Mouse (Mus musculus): ENCODE measurements around the gene Ascl5.

Ascl5 gene

DNA sequence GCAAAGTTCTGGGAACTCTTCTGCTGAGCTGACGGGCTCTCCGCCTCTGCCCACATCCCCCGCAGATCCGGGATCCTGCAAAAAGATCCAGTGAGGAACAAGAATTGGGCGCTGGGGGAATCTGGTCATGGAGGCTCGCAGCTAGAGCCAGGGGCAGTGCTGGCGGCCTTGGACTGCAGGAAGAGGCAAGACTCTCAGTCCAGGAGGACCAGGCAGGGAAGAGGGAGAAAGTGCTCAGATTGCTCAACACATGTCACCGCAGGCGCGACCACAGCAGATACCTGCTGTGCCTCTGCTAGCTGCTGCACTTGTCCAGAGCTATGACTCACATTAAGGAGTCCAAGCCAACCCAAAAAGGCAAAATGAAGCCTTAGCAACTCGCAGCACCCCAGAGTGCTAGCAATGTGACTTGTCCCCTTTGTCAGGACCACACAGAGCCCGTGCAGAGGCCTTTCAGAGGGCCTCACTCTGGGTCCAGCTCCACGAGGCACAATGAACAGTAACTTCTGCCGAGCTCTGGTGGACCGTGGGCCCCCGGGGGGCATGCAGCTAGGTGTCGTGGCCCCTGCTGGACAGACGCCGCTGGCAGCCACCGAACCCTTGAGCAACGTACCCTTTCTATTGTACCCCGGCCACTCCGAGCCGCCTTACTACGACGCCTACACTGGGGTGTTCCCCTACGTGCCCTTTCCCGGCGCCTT lies at the start of gene Ascl5:
Gene Ascl5 (plus strand): TSS at position 493 of the 701 bp plus-strand sequence.
- no peak for DNase-seq (ENCODE audit: low read depth, low spot score)

DNA sequence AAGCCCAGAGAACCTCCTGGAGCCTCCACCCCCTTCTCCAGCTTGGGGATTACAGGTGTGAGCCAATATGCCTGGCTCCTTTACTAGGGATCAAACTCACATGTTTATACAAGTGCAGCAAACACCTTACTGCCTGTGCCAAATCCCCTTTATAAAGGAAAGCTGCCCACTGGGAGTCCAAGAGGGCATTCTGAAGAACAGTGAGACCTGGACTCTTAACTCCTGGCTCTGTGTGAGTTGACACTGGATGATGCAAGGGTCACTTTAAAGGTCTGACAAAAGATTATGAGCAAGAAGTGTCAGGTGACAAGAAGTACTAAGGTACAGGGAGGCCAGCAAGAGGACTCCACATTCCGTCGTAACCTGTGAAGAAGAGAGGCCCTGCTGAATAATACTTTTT lies 49.2 kb upstream of the Ascl5 start:
- no peak for DNase-seq (ENCODE audit: low read depth, low spot score)

DNA sequence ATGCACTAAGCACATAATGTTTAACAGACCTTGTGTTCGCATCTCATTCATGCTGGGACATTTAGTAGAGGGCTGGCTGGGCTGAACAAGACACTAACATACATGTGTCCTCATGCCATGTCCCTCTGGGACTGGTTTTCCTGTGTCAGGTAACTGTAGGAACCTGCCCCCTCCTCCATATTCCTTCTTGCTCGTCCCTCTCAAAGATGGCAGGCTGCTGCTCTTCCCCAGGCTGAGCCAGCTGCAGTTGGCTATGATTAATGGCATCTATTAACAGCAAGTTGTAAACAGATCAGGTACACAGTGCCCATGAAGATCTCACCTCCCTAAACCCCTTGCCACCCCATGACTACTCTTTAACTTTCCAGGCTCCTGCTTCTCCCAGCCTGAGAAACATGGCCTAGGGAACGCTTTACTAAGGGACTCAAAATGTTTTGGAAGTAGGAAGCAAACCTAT lies 44.3 kb upstream of the Ascl5 start, which contains the start of gene Igfn1:
Gene Igfn1 (minus strand): TSS at position 51 of the 457 bp plus-strand sequence.
- peak; percentile 74 for DNase-seq (ENCODE audit: low read depth, low spot score)

DNA sequence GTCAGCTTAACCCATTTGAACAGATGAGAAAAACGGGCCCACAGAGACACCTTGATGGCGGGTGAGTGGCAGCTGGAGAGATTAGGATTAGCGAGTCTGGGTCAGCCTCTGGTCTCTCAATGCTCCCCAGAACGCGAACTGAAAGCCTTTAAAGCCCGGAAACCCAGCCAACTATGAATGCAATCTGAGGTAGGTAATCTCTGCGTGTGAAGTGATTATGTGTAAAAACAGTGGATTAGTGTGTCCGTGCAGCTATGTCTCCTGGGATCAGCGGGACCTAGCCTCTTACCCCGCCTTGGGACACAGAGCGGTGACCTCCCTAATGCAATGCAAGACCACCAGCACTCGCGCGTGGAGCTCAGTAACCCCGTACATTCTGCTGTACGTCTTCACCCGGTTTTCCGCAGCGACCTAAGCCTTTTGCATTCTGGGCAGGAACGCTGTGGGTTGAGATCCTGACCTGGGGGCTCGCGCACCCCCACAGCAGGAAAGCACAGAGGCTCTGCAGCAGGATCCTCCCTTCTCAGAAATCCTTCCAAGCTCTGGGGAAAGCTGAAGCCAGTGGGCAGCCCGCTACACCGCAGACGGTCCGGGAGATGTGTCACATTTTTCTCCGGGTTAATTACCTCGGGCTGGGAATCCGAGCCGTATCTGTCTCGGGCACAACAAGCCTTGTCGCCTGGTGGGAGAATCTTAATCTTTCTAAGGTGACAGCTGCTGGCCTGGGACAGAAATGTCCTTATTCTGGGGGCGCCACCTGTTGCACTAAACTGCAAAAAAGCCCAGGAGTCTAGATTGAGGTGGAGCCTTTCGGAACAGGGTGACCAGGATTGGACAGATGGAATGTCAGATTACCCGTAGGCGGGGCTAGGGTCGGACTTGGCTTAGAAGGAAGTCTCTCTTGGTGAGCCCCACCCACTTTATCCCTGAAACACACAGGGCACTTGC lies 43.1 kb upstream of the Ascl5 start, which contains the start of gene Tmem9:
Gene Tmem9 (plus strand): TSS at position 940 of the 948 bp plus-strand sequence.
- DNase-seq (ENCODE audit: low read depth, low spot score) = peak; percentile 89

DNA sequence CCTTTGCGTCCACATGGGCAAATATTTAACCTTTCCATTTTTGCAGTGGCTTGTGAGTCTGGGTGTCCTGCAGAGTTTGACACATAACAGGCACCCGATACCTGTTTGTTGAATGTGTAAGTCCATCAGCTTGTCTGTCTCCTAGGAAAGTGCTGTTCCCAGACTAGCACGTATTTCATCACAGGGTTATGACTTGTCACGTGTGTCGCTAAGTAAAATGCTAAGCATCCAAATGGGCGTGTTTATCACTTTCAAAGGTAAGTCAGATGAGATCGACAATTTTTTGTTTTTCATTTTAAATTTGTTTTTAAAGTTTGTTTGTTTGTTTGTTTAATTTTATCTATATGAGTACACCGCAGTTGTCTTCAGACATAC lies 42.5 kb upstream of the Ascl5 start:
- no peak for DNase-seq (ENCODE audit: low read depth, low spot score)

DNA sequence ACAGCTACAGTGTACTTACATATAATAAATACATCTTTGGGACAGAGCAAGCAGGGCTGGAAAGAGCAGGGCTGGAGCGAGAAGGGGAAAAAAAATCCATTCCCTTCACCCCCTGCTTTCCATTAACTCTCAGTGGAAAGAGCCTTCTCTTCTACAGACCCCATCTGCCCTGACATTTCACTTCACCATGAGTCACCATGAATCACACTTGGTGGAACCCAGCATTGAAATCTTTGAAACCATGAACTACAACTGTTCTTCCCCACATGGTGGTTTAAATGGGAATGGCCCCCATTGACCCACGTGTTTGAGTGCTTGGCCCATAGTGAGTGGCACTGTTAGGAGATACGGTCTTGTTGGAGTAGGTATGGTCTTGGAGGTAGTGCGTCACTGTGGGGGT lies 40.4 kb upstream of the Ascl5 start:
- DNase-seq (ENCODE audit: low read depth, low spot score) = no peak

DNA sequence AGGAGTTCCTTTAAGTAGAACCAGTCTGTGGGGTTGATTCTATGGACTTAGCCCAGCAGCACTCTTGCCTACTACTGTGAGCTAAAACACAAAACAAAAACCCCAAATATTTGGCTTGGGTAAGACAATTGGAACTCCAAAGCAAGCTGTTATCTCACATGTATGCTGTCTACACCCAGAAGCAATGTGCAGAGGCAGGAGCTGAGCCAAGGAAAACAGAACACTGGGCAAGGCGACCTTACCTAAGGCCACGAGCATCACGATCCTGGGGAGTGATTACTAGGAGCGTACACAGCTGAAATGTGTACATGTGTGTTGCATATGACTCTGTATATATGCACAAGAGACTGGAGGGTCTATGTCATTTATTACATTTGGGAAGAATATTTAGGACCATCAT lies 37.1 kb upstream of the Ascl5 start:
- no peak for DNase-seq (ENCODE audit: low read depth, low spot score)

DNA sequence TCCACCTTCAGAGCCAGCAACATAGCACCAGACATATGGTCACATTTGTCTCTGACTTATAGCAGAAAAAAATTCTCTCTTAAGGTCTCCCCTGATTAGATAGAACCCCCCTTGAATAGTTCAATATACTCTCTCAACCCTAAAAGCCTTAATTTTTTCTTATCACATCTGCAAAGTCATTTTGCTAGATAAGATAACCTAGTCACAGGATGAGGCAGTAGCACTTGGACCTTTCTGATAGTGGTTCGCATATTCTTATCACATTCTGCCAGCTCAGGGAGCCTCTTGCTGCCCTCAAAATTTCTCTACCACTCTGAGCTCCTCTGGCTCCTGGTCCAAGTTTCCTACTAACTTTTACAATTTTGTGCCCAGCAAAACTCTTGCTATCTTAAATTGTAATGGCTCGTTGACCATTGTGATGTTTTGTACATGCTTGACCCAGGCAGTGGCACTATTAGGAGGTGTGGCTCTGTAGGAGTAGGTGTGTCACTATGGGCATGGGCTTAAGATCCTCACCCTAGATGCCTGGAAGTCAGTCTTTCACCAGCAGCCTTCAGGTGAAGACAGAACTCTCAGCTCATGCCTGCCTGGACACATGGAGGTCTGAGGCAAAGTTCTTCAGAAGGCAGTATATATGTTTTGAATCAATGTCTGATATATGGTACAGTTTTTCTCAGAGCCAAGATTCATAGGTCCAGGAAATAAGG lies 35.7 kb upstream of the Ascl5 start:
- no peak for DNase-seq (ENCODE audit: low read depth, low spot score)

DNA sequence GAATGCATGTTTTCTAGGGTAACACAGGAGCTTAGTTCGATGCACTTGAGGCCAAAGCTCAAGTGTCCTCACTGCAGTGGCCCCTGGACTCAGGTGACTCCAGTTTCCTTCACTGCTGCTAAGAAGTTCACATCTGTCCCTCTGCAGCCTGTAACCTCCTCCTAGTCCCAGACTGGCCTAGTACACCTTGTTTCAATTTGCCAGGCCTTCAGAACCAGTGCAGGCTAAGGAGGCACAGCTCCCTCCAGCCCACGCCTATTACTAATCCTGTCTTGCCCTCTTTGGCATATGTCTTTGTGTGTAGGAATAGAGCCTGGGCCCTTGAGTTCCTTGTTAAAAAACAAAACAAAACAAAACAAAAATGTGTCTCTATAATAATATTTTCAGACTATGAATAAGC lies 33.3 kb upstream of the Ascl5 start:
- DNase-seq (ENCODE audit: low read depth, low spot score) = no peak

DNA sequence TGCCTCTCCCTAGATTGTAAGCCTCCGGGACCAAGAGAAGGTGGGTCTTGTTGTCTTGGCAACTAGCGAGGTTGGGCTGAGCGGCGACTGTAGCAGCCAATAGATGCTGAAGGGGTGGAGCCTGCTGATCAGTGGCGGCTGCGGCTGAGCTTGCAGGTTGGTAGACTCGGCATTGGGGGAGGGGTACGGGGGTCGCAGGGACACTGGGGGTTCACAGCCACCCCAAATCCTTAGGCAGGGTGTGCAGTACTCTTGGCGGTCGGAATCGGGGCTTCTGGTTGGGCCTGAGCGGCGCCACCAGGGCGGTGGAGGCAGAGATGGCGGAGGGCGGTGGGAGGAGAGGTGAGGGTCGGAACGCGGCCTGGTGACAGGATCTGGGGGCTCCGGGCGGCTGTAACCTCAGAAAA lies 32.7 kb upstream of the Ascl5 start:
- DNase-seq (ENCODE audit: low read depth, low spot score) = peak; percentile 91

DNA sequence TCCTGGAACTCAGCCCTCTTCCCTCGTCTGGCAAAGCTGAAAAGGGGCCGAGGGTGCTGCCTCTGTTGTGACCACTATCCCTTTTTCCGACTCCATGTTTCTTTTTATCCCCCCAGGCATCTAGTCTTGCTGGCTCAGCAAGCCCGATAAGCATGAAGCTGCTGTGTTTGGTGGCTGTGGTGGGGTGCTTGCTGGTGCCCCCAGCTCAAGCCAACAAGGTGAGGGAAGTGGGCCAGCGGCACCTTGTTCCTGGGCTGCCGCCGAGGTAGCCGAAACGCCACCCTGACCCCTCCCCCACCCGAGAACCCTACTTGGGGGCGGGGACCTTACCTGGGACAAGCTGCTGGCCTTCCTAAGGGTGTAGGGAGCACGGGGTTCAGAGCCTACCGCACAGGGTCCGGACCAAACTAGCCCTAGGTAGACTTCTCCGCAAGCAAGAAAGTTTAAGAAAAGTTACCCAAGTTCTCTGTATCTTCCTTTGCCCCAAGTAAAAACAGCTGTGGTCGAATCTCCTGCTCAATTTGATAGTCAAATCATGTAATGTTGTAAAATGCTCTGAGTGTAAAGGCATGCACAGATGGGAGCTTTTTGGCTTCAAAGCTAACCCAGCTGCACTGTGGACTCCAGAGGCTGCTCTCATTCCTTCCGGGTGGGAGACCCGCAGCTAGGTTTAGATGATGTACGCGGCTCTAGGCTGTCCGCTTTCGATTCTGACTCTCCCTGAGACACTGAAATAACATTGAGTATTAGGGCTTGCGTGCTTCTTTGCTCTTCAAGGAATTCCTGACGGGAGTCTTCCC lies 32.0 kb upstream of the Ascl5 start:
- DNase-seq (ENCODE audit: low read depth, low spot score) = peak; percentile 8

DNA sequence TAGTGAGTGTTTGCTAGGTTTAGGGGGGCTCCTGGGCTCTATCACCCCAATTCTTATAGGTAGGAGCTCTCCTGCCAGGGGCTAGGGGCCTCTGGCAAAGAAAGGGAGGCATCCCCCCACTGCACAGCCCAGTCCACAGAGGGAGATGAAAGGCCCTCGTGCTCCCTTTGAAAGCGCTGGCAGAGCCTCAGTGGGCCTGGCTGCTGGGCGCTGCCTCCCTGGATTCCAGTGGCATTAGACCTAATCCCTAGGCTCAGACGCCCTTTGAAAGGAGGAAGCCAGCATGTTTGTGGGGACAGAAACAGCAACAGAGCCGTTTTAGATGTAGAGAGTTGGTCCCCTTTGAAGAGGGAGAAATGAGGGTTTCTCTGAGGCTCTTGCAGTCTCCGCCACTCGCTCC lies 20.4 kb upstream of the Ascl5 start:
- no peak for DNase-seq (ENCODE audit: low read depth, low spot score)

DNA sequence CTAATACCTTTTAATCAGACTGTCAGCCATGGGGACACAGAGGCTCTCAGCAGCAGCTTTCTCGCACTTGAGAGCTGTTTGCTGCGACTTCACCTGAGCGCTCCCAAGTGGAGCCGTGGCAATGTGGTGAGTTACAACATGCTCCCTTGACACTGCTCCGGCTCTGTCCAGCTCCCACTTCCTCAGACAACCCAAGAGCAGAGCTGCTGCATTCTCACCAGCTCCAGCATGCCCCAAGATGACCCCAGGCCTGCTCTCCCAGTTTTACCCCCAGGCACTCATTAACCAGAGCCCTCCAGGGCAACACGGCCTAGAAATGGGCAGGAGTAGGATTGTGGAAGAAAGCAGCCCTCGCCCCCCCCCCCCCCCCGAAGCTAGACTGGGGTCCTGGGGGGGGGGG lies 18.9 kb upstream of the Ascl5 start:
- DNase-seq (ENCODE audit: low read depth, low spot score) = no peak

DNA sequence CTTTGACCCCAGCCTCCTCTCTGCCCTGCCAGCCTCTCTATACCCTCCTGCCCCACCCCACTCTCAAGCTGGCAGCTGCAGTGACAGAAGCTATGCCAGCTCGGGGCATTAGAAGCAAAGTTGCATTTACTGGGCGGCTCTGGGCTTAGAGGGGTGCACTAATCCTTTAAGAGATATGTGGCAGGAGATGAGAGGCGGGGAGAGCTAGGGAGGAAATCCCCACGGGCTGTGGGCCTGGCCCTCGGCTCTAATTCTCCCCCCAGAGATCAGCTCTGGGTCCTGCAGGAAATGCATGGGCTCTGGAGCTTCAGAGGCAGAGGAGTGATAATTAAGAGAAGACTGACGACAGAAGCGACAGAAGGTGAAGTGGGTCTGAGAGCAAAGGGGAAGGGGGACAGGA lies 17.6 kb upstream of the Ascl5 start:
- no peak for DNase-seq (ENCODE audit: low read depth, low spot score)

DNA sequence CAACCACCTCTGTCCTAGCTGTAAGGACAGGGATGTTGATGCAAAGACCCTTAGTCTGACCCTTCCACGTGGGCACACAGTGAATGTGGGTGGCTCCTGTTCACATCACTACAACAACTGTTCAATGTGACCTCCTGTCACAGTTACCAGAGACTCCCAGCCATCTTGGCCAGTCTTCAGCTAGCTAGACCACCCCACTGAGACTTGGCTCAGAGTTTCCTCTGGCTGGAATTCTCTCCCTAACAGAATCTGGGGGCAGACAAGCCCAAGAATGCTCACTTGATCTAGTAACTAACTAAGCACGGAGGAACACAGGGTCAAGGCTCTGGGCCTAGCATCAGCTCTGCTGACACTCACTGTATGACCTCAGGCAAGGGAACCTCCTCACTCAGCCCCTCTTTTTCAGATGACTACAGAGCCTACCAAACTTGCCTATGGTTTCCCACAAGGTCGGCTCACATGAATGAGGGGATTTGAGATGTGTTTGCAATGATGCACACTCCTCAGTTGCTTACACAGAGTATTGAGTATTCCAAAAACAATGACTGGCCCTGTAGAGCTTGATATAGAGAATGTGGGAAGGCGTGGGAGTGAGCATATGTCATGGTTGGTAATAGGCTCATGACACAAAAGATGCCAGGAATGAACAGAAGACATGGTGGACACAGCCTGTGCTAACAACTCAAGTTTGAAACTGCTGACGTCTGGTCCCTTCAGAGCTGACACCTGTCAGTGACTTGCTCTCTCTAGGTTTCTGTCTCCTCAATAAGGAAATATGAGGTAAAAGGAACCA lies 11.7 kb upstream of the Ascl5 start:
- no peak for DNase-seq (ENCODE audit: low read depth, low spot score)

DNA sequence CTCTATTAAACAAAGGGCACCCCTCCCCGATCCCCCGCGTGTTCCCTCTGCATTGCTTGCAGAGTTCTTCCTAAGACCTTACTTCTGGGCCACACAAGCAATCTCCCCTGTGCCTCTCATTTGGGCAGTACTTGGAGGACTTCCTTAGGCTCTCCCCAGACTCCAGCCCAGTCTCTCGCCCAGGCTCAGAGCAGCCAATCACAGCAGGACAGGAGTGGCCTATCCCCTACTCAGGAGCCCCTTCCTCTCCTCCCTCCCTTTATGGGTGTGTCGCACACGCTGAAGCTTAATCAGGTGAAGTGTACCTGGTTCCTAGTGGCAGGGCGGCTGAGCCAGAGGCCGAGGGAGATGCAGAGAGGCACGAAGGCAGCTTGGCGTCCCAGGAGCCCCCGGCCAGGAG lies 10.2 kb upstream of the Ascl5 start:
- no peak for DNase-seq (ENCODE audit: low read depth, low spot score)

DNA sequence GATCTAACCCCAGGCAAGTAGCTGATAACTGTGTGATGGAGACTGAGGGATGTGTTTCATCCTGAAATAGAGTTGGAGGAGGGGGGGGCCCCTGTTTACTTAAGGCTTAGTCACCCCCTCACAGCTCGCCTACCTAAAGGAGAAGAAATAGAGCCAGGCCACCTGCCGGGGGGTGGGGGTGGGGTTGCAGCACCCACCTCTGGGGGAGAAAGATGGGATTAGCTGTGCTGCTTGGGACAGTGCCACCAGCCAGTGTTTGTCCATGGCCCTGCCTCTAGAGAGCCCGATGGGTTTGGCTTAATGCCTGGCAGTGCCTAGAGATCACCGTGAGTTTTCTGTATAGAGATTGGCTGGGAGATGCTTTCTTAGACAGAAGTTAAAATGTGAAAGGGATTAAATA lies 9.7 kb upstream of the Ascl5 start:
- DNase-seq (ENCODE audit: low read depth, low spot score) = no peak

DNA sequence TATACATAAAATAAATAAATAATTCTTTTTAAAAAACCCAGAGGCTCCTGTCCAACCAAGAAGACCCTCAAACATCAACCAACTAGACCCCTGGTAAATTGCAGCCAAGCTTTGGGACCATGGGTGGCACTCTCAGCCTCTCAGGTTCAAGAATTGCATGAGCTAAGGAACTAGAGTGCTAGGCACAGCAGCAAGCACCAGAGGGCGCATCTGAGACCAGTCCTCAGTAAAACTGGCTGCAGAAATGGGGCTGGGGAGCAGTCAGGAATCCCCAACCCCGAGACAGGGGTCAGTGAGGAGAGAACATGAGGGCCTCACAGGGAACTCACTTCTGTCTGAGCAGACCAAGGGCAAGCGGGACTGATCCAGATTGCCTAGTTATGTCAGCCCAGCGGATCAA lies 4.8 kb upstream of the Ascl5 start:
- no peak for DNase-seq (ENCODE audit: low read depth, low spot score)

DNA sequence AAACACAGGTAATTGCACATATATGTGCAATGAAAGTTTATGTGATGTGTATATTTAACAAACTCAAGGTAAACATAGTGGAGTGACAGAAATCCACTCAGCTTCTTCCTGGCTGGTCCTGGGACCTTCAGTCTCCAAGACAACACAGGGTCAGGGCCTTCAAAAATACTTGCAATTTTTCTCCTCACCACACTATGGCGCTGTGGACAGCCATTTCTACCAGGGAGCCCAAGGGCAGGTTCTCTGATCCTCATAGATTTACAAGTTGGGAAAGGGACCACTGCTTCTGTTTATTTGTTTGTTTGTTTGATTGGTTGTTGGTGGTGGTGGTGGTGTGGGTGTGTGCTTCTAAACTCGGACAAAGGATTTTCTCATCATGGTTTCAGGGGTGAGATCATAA lies 3.2 kb upstream of the Ascl5 start:
- no peak for DNase-seq (ENCODE audit: low read depth, low spot score)

DNA sequence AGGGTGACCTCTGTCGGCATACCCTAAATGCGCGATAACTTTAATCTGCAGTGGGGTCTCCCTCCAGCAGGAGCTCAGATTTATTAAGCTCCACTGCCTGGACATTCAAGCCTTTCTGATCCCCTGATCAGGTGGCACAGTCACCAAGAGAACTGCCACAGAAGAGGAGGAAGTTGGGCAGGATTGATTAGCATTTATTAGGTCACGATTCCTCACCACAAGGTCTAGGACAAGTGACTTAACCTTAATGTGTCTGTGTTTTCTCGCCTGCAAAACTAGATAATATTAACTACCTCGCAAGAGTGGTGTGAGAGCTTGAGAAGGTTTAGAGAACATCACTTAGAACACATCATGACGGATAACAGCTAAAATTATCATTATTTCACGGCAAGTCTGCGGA lies 2.7 kb upstream of the Ascl5 start:
- DNase-seq (ENCODE audit: low read depth, low spot score) = no peak

DNA sequence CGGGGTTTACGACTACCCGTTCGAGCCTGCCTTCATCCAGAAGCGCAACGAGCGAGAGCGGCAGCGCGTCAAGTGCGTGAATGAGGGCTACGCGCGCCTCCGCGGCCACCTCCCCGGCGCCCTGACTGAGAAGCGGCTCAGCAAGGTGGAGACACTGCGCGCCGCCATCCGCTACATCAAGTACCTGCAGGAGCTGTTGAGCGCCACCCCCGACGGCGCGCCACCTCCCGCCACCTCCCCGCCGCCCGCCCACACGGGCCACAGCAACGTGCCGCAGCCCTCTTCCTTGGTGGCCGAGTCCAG lies 360 bp downstream of the Ascl5 start:
- no peak for DNase-seq (ENCODE audit: low read depth, low spot score)
